Mouse (Mus musculus) liver, adult 2 months (tissue): ENCODE measurements at regions not wholly inside any gene's neighbourhood (a gene's known extent, or its start where the extent isn't known, plus 50 kb on each side); places are given as distances from the start of the nearest gene placed in this dataset.

ENCODE experiments used
- CTCF ChIP-seq: fragments of 200-500 bp; IDR thresholded peaks from 2 replicates; pipeline ENCODE4 v1.5.1; 2011; ENCODE audit warnings: low read depth, low read length, control low read depth
- POLR2A ChIP-seq: fragments of 200-500 bp; IDR thresholded peaks from 2 replicates; pipeline ENCODE4 v1.6.1; 2011; ENCODE audit warnings: low read length, control low read depth; ENCODE audit not compliant: insufficient read depth; ENCODE audit errors: extremely low read depth

- TF ChIP-seq CTCF (no peak), POLR2A (no peak)
Observed at GRCm38 (mm10) chr11:18709628-18710027, 309.2 kb downstream of the Meis1 start.
